Mouse (Mus musculus) layer of hippocampus, adult 9-11 months (tissue): Measurements from ENCODE around the gene Ttc7b.

Experiments used
- DNase-seq: peaks from one replicate; pipeline ENCODE4 v3.0.0; 2022

Gene Ttc7b

DNA sequence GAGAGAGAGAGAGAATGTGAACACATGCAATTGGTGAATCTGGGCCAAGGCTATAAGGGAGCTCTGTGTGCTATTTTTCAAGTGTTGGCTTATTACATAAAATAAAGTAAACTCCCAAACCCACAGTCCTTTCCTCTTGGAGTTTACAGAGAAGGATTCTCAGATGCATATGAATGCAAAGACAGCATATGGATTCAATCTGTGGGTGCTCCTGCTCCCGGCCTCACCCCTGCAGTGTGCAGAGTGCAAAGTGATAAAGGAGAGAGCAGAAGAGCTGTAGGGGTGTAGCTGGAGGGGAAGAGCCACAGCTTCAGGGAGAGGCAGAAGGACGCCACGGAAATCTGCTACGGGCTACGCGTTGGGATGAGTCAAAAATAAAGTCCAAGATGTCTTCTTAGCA, 258.9 kb downstream of the Ttc7b start:
- no peak for DNase-seq

DNA sequence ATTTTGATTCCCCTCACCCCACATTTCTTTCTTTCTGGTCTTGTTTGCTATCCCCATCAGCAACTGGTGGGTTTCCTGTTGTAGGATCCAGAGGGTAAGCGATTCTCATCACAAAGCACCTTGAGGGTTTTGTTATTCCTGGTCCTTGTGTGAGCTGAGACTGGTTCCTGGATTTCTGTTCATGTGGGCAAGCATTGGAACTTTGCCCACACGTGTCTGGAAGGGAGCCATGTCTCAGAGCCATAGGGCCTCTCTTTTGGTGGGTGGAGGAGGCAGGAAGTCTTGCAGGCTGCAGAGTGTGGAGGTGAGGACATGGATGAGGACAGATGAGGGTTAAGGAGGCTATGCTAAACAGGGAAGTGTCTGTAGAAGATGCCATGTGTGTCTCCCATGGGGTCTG, 260.5 kb downstream of the Ttc7b start:
- DNase-seq: no peak

DNA sequence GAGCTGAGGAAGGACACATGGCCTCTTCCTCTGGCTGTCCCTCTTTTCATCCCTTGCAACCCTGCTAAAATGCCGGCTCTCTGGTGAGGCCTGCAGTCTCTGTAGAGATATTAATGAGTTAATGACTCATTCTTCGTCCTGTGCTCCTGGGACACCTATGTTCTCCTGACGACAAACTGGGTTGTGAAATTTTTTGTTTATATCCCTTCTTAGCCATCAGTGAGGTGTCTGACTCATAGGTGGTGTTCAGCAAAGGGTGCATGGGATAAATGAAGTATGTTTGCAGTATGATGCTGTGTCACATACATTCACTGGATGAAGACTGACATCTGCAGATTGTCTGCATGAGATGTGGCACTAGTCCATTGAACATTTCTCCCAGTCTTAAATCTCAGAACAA, 262.8 kb downstream of the Ttc7b start:
- no peak for DNase-seq

GRCm38 (mm10) chr12:100255441-100255949, 265.1 kb downstream of the Ttc7b start:
- no peak for DNase-seq

- no peak for DNase-seq
Measured at GRCm38 (mm10) chr12:100254471-100254870, 266.2 kb downstream of the Ttc7b start.
